Mouse (Mus musculus) kidney, postnatal 14 days (tissue): ENCODE results near the gene Irf6.

ENCODE experiments used
- DNase-seq: peaks from one replicate; pipeline ENCODE4 v3.0.0; 2022; ENCODE audit warnings: mixed read lengths

Gene Irf6

DNA sequence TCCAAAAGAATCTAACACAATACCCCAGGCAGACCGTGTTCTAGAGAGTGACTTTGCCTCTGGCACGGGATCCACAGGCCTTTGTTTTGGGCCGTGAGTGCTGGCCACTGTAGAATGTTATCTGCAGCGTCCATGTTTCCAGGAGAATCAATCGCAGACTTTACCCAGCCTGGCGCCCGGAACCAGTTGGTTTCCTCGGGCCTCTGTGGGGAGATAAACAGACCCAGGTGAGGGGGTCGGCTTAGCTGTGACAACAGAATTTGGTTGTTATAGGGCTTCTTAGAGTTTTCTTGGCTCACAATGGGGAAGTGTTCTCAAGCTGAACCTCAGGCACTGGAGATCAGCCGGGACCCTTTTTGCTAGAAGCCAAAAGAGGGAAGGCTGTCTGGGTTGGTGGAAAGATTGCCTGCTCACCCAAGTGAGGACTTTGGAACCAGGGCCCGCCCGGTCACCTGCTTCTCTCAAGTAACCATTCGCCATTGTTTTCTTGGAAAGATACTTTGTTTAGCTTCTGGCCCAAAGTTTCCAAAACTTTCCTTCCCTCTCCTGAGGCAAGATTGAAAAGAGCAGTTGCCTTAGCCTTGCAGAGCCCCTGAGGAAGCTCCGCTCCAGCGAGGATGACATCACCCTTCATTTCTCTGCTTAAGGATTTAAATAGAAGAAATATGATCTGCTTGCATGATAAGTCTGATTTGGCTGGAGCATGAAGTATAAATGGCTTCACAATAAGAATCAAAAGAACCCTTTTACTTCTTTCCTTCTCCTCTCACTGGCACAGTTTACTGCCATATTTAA lies 3.6 kb downstream of the Irf6 start:
- DNase-seq: peak; percentile 38

DNA sequence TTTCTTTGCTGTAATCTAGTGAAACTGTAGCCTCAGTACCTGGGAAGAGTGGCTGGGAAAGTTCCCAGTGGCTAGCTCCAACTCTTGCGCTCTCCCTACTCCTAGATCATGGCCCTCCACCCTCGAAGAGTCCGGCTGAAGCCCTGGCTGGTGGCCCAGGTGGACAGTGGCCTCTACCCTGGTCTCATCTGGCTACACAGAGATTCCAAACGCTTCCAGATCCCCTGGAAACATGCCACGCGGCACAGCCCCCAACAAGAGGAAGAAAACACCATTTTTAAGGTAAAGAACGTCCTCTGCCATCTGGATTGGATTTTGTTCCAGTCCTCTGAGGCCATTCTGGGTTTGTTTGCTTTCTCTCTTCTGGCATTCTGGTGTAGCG lies 4.2 kb downstream of the Irf6 start:
- DNase-seq: no peak

- DNase-seq: no peak
Observed at GRCm38 (mm10) chr1:193159163-193159562, 6.3 kb downstream of the Irf6 start.

DNA sequence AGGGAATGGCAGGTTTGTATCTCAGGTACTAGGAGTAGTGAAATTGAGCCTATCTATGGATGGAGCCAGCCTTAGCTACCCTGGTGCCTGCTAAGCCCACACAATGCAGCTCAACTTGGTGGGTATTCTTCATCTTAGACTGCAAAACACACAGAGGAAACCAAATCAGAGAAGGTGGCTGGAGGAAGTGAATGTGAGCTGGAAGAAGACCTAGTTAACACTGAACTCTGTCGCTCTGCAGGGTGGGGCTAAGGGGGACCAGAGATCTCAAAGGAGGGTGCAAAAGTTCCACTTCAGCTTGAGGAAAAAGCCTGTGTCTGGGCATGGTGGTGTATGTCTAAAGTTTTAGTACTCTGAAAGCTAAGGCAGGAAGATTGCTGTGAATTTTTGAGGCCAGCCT lies 6.7 kb downstream of the Irf6 start:
- DNase-seq: no peak

GRCm38 (mm10) chr1:193160317-193161032 lies 7.6 kb downstream of the Irf6 start:
- DNase-seq: peak; percentile 55

- DNase-seq: no peak
Observed at GRCm38 (mm10) chr1:193167746-193168145, 14.8 kb downstream of the Irf6 start, which contains the start of gene A130010J15Rik. TSS of gene A130010J15Rik (plus strand) at chr1:193168046.

- no peak for DNase-seq
Observed at GRCm38 (mm10) chr1:193169228-193169627, 16.3 kb downstream of the Irf6 start.

GRCm38 (mm10) chr1:193169856-193170255 lies 16.9 kb downstream of the Irf6 start:
- DNase-seq: peak; percentile 26

DNA sequence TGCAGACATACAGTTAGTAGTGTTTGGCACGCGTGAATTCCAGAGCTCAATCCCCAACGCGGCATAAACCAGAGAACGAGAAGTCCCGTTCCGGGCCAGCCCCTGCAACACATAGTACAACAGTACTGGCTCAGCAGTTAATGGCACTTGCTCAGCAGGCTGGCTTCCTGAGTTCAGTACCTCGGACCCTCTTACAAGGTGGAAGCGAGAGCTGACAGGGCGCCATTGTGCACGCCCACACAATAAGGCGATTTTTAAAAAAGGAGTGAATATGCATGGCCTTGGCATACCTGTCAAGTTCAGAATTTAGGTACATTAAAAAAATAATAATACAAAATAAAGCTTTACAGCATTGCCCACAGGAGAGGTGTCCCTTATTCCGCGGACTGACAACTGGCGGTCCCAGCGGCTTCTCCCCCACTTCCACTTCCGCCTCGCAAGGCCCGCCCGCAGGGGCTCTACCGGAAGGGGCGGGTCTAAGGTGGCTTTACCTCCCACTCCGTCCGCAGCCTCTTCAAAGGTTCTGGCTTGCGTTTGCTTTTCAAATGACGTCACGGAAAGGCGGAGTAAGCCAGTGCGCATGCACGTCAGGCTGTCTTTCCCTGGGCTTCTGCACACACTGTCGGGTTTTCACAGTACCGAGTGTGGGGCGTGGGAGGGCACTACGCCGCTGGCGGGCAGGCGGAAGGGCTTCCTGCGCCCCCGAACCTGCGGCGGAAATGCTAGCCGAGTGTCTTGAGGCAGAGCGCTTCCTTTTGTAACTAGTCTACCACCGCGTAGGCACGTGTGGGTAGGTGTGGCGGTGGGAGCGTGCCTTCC lies 20.3 kb downstream of the Irf6 start:
- DNase-seq: peak; percentile 97

GRCm38 (mm10) chr1:193173810-193174129 lies 20.9 kb downstream of the Irf6 start:
- DNase-seq: no peak

DNA sequence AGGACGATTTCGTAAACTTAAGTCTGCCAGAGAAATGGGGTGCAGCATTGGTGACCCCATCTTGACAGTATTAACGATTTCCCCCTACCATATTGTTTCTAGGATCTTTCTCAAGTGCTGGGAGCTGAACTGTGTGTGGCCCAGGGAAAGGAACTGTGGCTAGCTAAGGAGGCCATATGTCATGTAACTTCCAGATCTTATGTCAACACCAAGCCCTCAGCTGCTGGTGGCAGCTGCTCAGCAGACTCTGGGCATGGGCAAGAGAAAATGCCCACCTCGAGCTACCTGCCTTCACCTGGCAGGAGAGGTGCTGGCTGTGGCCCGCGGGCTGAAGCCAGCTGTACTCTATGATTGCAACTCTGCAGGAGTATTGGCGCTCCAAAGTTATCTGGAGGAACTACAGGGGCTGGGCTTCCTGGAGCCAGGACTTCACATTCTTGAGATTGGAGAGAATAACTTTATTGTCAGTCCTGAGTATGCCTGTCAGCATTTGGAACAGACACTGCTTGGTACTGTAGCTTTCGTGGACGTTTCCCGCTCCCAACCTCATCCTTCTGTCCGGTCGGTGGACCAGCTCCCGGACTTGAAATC lies 21.3 kb downstream of the Irf6 start:
- DNase-seq: no peak

DNA sequence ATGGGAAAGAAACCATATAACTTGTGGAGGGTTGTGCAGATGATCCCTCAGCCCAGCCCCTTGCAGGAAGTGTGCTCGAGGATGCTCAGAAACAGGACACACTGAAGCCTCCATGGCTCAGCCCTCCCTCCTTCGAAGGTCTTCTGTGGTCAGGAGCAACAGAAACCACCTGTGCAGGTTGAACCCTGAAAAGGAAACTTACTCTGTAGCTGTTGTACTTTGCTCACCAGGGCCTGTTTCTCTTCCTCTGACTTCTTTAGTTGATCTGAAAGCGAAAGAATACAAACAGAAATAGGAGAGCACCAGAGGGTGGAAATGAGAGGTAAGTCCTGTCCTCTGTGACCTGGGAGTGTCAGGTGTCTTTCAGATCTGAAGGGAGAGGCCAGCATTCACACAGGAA lies 28.2 kb downstream of the Irf6 start:
- no peak for DNase-seq

DNA sequence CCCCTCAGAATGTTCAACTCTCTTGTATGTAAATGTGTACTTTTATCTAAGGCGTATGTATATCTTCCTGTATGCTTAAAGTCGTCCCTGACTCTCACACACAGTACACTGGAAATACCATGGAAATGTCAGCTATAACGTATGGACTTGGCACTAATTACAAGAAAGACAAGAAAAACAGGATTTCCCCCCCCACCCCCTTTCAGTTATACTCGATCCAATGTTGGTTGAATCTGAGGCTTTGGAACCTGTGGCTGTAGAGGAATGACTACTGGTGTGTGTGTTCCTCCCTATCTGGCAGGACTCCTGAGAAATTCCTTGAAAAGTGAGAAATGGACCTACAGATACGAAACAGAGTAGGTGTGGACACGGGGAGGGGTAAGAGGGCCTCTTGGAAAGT lies 35.3 kb downstream of the Irf6 start:
- no peak for DNase-seq

DNA sequence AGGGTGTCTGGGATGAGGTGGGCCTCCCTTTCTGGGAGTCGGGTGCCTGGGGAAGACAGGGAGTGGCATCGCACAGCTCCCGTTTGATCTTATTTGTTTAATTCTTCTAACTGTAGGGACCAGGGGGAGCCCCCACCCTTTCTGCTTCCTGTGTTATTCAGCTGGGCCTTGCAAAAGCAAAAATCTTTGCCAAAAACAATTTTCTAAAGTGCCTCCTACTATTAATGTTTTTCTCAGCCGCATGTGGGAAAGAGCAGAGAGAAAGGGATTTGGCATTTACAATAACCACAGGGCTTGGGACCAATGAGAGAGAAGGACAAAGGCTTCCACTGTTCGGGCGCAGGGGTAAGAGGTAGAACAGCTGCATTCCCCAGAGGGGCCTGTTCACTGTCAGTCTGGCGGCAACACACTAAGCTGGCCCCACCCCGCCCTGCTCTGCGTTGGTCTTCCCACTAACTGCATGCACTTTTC lies 36.3 kb downstream of the Irf6 start:
- peak; percentile 61 for DNase-seq

DNA sequence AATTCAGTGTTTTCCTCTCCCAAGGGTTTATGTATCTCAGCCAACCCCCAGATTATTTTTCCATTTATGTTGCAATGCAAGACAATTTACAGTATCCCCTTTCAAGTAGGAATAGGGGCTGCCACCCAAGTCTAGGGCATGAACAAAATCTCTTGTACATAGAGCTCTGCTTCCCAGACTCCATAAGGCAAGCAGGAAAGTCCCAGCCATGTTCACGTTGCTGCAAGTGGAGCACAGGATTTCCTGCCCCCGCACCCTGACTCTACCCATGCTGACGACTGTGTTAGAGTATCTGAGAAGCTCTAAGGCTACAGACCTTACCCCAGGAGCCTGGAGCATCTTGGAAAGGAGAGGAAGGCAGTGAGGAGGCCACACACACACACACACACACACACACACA lies 36.9 kb downstream of the Irf6 start:
- DNase-seq: no peak

GRCm38 (mm10) chr1:193191675-193192283 lies 38.9 kb downstream of the Irf6 start:
- no peak for DNase-seq

GRCm38 (mm10) chr1:193194416-193195140 lies 41.7 kb downstream of the Irf6 start:
- no peak for DNase-seq

- DNase-seq: no peak
Observed at GRCm38 (mm10) chr1:193195169-193195810, 42.4 kb downstream of the Irf6 start.

- DNase-seq: no peak
Observed at GRCm38 (mm10) chr1:193197494-193198205, 44.7 kb downstream of the Irf6 start.

- DNase-seq: no peak
Observed at GRCm38 (mm10) chr1:193198312-193198711, 45.4 kb downstream of the Irf6 start.
